Mouse (Mus musculus) megakaryocyte, embryonic 14.5 days (primary cell): ENCODE measurements around the gene Cactin.

Source experiments
- FLI1 ChIP-seq: IDR thresholded peaks from 2 replicates; pipeline ENCODE4 v1.6.1; 2012; ENCODE audit warnings: low read length, inconsistent platforms, mixed read lengths
- GATA1 ChIP-seq: IDR thresholded peaks from 3 replicates; pipeline ENCODE4 v1.6.1; 2012; ENCODE audit warnings: mixed read lengths, low read length, inconsistent platforms, borderline replicate concordance

- TF ChIP-seq FLI1, result no peak
- TF ChIP-seq GATA1, result no peak
Observed at GRCm38 (mm10) chr10:81293334-81294030, 27.4 kb upstream of the Cactin start.
